Mouse (Mus musculus) testis, postnatal 14 days (tissue): ENCODE measurements around the gene Prr14.
"Not testable (repeated sequence)": the region's sequence is repeated elsewhere in the genome, so short reads cannot be mapped to it uniquely, and the experiment has no call there.

ENCODE experiments used
- DNase-seq: peaks from one replicate; pipeline ENCODE4 v3.0.0; 2021; ENCODE audit warnings: low spot score

Gene Prr14

DNA sequence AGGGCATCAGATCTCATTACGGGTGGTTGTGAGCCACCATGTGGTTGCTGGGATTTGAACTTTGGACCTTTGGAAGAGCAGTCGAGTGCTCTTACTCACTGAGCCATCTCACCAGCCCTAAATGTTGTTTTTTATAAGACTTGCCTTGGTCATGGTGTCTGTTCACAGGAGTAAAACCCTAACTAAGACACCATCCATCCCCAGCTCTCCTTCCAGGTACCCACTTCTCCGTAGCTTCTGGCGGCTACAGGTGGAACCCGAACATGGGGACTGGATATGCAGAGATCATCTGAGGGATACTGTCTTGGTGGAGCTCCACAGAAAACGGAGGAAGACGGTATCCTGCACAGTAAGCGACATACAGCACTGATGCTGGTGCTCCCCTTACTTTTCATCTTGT is at the start of gene Prr14:
TSS of gene Prr14 (plus strand) at position 301 of the 400 bp plus-strand sequence.
- not testable (repeated sequence) for DNase-seq

DNA sequence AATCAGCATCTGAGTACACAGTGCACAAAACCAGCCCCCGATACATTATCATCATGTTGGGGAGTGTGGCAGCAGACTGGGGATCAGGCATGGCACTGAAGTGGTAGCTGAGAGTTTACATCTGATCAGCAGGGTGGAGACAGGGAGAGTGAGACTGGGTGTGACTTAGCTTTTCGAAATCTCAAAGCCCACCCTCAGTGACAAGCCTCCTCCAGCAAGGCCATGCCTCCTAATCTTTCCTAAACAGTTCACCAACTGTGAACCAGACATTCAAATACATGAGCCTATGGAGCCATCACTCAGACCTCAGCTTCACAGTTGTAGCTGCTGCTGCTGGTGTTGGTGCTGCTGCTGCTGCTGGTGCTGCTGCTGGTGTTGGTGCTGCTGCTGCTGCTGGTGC is 48.0 kb upstream of the Prr14 start:
- DNase-seq: no peak

DNA sequence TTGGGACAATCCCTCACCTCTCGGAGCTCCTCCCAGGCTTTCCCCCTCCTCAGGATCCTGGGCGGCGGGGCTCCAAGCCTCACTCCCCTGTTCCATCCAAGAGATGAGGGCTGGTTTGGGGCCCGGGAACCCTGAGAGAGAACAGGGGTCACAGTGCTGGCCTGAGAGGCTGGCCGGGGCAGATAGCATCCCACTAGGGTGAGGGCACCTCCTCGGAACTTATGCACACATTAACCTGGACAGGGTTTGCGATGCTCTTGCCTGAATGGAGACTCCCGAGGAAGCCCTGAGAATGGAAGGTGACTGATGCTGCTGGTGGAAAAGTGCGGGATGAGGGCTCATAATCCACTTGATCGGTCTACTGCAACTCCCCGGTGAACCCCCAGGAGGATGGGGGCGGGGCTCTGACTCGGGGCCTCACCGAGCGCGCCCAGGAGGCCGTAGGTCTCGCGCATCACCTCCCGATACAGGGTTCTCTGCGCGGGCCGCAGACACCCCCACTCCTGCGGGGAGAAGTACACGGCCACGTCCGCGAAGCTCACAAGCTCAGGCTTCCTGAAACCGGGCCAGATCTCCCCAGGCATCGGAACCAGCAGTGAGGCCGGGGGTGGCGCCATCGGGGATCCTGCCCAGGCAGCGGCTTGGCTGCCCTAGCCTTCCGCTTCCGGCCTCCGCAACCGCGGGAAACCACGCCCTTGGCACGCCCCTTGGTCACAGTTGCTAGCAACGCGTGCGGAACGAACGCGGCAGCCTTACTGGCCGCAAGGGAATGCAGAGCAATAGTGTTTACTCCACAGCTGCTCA is 37.8 kb upstream of the Prr14 start, which contains the start of gene Zfp688:
TSS of gene Zfp688 (minus strand) at position 681 of the 804 bp plus-strand sequence.
- peak; percentile 90 for DNase-seq

DNA sequence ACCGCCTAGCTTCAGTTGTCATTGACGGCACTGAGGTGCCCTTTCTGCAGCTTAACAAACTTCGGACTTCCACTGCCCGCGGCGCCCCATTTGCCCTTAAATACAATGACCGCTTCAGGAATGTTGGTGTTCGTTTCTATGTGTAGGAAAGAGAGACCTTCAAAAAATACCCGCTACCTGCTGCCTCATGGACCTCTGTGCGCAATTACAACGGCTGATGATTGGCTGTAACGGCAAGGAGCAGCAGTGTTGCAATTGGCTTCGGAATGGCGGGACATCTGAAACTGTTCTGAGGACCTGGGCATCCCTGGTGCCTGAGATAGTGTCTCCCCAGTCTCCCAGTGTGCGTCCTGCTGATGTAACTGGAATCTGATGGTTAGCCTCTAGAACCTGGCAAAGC is 37.2 kb upstream of the Prr14 start:
- DNase-seq: no peak

DNA sequence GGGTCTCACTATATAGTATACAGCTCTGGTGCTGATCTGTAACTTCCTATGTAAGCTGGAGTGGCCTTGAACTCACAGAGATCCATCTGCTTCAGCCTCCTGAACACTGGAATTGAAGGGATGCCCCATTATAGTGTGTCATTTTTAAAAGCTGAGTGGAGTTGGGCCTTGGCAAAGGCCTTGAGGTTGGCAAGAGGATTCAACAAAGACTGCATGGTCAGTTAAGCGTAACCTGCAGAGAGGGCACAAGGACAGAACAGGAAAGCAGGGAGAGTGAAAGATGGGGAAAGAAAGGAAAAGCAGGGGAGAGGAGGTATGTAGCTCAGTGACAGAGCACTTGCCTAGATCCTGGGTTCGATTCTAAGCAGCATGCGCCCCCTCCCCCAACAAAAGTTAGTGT is 34.1 kb upstream of the Prr14 start:
- DNase-seq: no peak

DNA sequence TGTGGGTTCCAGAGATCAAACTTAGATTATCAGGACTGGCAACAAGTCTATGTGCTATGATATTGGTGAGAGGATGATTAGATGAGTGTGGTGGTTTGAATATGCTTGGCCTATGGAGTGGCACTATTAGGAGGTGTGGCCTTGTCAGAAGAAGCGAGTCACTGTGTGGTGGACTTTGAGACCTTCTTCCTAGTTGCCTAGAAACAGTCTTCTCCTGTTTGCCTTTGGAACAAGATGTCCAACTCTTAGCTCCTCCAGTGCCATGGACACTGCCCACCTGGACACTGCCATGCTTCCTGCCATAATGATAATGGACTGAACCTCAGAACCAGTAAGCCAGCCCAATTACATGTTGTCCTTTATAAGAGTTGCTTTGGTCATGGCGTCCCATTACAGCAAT is 33.5 kb upstream of the Prr14 start:
- DNase-seq: no peak

DNA sequence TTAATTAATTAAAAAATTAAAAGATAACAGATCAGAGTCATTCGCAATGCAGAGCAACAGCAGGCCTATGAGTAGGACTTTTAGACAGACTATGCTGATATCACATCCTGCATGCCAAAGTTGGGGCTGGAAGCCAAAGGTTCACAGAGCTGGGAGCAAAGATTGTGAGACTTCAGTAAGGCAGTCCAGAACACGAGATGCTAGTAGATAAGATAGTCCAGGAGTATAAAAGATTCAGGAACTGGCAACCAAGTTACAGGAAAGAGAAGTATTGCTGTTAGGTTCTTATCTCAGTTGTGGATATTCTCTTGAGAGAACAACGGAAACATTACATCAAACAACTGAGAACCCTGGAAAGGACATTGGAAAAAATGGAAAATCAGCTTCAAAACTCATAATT is 33.1 kb upstream of the Prr14 start:
- DNase-seq: no peak

DNA sequence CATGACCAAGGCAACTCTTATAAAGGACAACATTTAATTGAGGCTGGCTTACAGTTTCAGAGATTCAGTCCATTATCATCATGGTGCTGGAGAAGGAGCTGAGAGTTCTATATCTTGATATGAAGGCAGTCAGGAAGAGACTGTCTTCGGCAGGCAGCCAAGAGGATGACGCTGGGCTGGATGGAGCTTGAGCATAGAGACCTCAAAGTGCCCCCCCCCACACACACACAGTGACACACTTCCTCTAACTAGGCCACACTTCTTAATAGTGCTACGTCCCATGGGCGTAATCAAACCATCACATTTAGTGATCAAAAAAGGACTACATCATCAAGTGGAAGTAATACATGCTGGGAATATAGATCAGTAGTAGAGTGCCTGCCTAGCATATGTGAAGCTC is 24.2 kb upstream of the Prr14 start:
- no peak for DNase-seq

DNA sequence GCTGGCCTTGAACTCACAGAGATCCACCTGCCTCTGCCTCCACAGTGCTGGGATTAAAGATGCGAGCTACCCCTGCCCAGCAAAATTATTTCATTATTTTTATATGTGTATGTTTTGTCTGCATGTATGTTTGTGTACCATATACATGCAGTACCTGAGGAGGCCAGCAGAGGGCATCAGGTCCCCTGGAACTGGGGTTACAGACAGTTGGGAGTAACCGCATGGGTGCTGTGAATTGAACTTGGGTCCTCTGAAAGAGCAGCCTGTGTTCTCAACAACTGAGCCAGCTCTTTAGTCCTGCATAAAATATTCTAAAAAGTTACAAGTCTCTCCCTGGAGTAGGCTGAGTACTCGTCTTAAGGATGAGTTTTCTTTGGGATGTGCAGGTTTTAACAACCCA is 21.7 kb upstream of the Prr14 start:
- peak; percentile 56 for DNase-seq

DNA sequence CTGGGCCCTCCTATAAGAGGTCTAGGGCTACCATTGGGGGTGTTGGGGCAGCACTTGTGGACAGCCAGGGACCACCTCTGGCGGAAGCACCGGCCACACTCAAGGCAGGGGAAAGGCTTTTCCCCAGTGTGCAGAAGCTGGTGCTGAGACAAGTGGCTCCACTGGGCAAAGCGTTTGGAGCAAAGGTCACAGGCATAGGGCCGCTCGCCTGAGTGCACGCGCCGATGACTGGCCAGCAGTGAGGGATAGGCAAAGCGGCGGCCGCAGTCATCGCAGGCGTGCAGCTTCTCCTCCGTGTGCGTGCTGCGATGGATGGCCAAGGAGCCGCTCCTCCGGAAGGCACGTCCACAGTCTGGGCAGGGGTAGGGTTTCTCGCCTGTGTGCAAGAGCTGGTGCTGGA is 15.4 kb upstream of the Prr14 start:
- DNase-seq: no peak

DNA sequence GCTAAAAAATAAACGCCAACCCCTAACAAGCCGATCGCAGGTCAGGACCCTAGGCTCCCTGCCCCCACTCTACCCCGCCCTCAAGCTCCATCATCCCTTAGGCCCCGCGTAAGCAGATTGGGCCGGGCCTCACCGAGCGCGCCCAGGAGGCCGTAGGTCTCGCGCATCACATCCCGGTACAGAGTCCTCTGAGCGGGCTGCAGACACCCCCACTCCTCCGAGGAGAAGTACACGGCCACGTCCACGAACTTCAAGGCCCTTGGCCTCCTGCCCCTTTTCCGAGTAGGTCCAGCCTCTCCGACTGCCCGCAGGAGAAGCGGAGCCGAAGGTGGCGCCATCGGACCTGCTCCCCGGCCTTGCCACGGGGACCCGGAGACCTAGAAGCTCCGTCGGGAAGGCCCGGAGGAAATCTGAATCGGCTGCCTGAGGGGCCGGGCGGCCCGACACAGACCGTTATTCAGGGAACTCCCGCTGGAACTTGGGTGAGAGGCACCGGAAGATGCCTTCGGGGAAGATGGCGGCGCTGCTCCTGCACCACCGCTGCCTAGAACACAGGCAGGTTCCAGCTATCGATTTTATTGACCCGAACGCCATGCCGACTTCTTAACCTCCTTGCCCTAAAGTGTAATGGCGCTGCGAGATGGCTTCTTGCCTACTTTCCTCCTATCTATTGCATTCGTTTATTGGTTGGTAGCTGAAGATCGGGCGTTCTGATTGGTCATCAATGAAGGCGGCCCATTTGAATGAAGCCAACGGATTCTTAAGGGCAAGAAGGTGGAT is 10.7 kb upstream of the Prr14 start, which contains the start of gene Zfp689:
TSS of gene Zfp689 (minus strand) at position 638 of the 780 bp plus-strand sequence.
- DNase-seq: peak; percentile 93

DNA sequence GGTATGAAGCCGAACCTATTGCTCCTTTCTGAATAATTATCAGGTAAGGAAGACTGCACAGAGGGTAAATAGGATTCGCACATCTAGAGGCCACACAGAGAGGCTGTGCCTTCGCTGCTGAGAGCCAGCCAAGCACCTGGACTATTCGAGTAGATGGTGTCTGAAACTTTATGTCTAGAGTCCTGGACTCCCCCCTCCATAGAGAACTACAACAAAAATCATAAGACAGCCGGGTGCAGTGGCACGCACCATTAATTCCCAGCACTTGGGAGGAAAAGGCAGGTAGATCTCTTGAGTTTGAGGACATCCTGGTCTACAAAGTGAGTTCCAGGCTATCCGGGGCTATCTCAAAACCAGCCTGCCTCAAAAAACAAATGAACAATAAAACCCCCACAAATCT is 9.4 kb upstream of the Prr14 start:
- no peak for DNase-seq

DNA sequence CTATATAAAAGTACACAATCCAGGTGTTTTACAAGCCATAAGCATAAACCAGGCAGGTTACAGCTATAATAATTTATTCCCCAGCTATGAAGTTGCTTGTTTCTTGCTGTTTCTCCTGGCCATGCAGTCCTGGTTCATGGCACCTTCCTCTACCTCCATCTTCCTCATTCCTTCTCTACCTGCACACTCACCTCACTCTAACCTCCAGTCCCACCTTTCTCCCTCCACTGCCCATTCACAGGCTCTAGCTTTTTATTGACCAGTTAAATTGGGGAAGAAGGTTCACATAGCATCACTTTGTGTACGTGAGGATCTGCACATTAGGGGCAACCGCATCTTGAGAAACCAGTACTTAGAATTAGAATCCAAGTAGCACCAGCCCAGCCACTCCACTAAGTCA is 6.4 kb upstream of the Prr14 start:
- DNase-seq: no peak

DNA sequence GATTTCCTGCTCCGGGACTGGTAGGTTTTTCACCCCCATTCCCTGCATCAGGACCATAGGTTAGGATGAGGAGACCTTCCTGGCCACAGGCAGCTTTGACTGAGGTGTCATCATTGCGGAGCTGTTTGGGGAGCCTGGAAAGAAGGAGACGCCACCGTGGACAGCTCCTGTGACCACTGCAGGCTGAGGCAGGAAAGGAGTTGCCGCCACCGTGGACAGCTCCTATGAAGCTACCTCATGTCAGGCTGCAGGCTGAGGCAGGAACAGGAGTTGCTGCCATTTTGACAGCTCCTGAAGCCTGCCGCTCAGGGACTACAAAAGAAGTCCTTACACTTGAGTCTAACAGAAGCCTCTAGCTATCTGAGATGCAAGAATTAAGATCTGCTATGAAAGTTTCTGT is 4.5 kb upstream of the Prr14 start:
- no peak for DNase-seq

DNA sequence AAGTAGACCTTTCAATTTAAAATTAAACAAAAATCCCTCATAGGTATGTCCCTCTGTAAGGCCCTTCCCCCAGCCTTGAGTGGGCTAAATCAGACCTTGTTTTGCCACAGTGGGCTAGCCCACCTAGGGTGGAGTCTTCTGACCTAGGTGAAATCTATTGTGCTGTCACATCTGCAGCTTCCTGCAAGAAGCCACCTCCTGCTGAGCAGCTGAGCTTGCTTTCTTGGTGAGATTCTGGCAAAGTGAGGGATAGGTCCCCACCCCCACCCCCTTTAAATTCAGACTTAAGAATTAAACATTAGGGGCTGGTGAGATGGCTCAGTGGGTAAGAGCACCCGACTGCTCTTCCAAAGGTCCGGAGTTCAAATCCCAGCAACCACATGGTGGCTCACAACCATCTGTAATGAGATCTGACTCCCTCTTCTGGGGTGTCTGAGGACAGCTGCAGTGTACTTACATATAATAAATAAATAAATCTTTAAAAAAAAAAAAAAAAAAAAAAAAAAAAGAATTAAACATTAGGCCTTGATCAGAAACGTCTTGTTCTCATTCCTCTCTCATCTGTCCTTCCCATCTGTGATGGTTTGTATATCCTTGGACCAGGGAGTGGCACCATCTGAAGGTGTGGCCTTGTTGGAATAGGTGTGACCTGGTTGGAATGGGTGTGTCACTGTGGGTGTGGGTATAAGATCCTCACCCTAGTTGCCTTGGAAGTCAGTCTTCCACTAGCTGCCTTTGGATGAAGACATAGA is 864 bp upstream of the Prr14 start:
- DNase-seq: not testable (repeated sequence)

DNA sequence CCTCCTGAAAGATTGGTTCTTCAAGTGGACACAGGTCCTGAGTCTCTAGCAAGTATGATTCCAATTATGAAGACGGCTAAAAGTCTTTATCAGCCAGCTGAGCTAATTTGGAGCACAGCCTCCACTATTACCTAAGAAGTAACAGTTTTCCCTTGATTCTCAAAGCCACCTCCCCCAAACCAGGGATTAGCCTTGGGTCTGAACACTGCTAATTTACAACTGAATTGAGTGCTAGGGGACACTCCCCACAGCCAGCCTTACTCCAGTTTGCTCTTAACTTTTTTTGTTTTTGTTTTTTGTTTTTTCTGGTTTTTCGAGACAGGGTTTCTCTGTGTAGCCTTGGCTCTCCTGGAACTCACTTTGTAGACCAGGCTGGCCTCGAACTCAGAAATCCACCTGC is 5.8 kb downstream of the Prr14 start:
- no peak for DNase-seq

DNA sequence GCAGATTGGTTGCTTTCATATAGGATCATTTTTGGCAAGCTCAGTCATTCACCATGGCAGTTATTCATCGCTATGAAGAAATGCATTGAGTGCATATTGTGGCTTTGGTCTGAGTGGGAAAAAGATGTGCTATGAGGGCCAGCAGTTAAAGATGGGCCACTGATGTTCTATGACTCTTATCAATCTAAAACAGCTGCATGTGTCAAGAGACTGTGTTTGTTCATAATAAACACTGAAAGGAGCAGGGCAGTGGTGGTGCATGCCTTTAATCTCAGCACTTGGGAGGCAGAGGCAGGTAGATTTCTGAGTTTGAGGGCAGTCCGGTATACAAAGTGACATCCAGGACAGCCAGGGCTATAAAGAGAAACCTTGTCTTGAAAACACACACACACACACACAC is 6.3 kb downstream of the Prr14 start:
- DNase-seq: not testable (repeated sequence)

DNA sequence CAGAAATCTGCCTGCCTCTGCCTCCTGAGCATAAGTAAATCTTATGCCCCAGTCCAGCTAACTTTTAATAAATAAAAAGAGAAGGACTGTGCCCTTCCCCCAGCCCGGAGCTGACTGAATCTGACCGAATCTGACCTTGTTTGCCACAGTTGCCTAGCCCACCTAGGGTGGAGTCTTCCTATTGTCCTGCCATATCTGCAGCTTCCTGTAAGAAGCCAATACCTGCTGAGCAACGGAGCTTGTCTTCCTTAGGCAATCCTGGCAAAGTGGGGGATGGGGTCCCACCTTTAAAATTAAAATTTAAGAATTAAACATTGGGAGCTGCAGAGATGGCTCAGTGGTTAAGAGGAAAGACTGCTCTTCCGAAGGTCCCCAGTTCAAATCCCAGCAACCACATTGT is 7.2 kb downstream of the Prr14 start:
- DNase-seq: no peak

DNA sequence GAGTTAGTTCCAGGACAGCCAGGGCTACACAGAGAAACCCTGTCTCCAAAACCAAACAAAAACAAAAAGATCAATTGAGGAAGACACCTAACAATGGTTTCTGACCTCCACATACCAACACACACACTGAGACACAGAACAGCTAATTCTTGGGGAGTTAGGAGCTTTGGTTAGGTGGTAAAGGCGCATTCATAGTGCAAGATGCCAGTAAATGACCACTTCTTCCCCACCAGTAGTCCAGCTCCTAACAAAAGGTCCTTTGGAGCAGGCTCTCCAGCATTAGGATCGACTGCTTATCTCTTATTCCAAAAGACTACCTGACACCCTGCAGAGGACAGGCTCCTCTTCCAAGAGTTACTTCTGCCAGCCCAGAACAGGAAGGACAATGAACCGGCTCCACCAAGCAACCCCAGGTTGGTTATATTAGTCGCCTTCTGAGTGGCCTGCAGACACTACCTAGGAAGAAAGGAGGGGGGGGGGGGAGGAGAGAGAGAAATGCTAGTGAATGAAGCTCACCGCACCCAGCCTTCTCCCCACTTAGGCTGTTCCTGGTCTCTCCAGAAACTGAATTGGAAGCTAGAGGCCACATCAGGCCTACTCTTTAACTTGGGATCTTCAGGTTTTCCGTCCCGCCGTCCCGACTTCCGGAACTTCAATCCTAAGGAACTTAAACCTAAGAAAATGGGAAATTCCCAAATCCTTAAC is 10.8 kb downstream of the Prr14 start:
- DNase-seq: no peak

DNA sequence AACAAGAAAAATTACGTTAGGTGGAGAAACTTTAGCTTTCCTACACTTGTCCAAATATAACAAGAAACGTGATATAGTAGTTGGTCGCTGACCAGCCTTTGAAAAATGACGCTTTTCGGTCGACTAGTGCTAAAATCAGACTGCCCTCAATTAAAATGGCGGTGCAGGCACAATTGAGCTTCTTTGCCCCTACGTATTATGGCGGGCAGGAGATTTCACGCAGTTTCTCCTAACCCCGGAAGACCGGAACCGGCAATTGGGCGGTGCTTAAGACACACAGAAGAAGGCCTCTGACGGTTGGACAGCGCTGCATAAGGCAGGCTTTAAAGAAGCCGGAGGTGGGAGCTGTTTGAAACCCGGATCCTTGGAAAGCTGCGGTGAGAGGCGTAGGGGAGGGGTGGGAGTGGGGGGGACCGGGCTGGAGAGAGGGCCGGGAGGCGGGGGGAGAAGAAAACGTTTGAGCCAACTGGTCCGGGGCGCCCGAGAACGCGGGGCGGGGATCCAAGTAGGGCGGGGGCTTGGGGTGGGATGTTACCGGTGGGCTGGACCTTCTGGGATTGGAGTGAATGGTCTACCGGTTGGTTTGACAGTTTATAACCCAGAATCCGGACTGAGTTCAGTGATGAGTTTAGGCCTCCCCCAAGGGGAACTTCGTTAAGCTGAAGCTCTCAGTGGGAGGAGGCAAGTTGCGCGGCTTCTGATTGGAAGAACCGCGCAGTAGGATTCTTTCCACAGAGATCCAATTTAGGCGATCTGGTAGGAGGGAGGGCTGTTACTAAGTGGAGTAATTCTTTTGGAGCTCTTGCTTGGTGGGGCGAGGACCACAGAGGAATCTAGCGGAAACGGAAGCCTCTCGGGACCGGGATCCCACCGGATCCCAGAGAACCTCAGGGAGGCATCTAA is 11.6 kb downstream of the Prr14 start:
- peak; percentile 91 for DNase-seq

DNA sequence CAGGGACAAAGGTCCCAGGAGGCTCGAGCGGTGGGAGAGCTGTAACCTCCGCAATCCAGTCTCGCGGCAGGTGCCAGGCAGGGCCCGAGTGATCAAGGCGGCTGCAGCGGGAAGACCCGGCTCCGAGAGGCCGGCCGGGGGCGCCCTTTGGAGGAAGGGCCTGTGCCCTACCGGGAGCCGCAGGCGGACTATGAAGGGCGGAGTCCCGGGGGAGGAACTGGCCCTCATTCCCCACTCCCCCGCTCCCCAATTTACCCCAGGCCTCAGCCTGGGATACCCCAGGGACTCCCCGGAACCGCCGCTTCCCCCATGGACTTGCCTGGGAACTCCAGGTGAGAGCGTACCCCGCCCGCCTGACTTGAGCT is 12.2 kb downstream of the Prr14 start:
- peak; percentile 72 for DNase-seq
